Mouse (Mus musculus) bone marrow, adult 2 months (tissue): ENCODE measurements around the gene Myo1b.

Source experiments
- CTCF ChIP-seq: fragments of 200-500 bp; IDR thresholded peaks from 2 replicates; pipeline ENCODE4 v1.5.1; 2011; ENCODE audit warnings: low read length, control low read depth; ENCODE audit not compliant: control insufficient read depth, insufficient read depth
- POLR2A ChIP-seq: fragments of 200-500 bp; IDR thresholded peaks from 2 replicates; pipeline ENCODE4 v1.6.1; 2011; ENCODE audit warnings: low read depth, mild to moderate bottlenecking, control low read depth, low read length, borderline replicate concordance; ENCODE audit not compliant: control insufficient read depth

DNA sequence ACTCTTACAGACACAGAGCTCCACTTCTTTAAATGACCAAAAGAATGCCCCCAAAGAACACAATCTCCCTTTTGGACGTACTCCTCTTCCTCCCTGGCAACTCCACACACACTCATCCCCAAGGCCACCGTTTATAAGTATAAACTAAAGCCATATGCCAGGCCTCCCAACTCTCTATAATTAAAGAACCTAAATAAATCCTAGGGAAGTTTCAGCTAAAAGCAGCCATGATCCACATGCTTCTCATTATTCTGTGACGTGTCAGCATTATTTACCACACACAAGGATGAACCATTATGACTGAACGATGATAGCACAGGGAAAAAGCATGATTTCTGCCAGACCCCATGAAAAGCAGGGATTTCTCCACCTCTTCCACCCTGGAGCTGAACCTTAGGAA is 78.6 kb downstream of the Myo1b start:
- TF ChIP-seq CTCF (no peak), POLR2A (no peak)
